Mouse (Mus musculus) effector memory CD4-positive, alpha-beta T cell, adult 5 months (primary cell): ENCODE measurements around the gene Pdxk. TPM values are rescaled to one million over a fixed set of nuclear protein-coding genes. Genes with fewer than 3 reads are reported as not detected.

Source experiments
- polyA plus RNA-seq: library from polyadenylated mRNA; unstranded; fragments of 100-300 nt; shearing (Covaris generic); gene quantifications from one replicate; pipeline ENCODE4 v1.2.1, GENCODE M21; 2017

Pdxk gene
- polyA plus RNA-seq: 18.7 TPM

DNA sequence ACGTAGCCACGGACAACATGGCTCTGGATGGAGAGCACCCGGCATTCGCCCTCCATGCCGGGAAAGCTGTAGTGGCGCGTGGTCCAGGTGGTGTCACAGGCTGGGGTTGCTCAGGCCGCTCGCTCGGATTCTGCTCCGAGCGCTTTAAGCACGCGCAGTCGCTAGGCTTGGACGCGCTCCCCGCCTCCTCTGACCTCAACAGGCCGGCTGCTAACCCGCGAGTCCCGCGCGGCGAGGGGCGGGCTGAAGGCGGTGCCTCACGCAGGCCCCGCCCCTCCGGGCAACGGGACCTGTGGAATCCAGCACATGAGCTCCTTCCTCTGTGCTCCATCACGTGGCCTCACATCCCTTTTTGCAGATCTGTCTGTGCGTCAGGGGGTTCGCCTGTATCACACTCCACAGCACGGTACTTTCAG, at the start of gene Pdxk:
Gene Pdxk, minus strand, starts transcription at position 184 of the 416 bp plus-strand sequence.

DNA sequence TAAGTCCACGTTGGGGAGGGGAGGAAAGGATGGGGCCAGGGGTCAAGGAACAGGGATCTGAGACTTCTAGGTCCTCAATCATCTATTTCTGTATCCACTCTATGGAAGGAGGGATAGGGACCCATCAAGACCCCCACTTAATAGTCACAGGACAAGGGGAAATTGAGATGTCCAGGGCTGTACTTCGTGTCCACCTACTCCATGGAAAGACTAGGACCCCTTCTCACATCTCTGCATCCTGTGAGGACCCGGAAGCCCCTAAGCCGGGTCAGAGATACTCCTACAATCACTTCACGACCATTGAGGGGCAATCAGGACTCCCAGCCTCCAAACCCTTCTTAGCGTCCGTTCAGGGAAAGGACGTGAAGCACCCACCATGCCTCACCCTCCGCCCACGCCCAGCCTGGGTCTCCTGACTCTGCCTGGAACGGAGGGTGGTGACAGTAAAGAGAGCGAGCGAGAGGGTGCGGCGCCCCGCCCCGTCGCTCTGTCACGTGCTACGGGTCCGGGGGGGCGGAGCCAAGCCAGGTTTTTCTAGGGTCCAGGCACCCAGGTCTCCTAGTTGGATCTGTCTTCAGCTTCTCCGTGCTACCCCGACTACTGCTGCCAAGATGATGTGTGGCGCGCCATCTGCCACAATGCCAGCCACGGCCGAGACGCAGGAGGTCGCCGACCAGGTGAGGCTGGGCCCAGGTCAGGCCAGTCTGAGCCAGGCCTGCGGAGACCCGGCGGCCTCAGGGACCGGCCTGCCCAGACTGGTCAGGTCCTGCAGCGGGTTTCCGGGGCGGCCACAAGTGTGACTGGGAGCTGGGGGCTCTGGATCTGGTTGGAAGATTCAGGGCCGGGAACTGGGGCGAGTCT, 39.4 kb downstream of the Pdxk start, which contains the start of gene Cstb:
Gene Cstb, plus strand, starts transcription at position 489 of the 861 bp plus-strand sequence.

DNA sequence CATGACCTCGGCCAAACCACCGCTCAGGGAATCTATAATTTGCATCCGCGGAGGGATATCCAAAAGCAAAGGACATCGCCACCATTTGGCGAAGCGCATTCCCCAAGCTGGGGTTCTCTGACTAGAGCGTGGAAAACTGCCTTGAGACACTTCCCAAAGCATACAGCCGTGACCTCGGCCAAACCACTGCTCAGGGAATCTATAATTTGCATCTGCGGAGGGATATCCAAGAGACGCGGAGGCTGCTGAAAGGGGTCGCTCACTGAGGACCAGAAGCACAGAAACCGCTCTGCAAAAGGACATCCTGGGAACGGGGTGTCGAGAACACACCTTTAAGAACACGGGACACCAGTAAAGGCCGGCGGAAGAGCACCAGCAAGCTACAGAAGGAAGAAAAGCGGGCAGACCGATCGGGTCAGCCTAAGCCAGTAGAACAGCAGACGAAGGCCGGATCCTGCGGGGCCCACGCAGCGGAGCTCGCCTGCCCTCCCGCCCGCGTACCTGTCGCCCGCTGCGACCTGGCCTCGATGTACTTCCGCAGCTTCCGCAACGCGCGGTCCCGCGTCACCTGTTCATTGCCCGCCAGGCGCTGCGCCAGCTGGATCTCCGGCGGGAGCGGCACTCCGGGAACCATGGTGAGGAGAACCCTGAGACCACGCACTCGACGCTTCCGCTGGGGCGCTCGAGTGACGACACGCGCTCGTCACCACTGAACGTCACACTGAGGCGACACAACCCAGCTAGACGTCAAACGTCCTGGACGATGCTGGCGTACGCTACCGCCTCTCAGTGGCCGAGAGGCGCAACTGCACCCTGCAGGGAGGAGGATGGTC, 52.2 kb downstream of the Pdxk start, which contains the start of gene Rrp1:
Gene Rrp1, minus strand, starts transcription at position 725 of the 833 bp plus-strand sequence.

Other genes with a start within 250 kb of the Pdxk start
- gene Trappc10, start 220.3 kb downstream of the Pdxk start, polyA plus RNA-seq: 47.4 TPM
- gene Agpat3, start 112.5 kb downstream of the Pdxk start, polyA plus RNA-seq: 145 TPM
- gene Rrp1, start 51.9 kb downstream of the Pdxk start, polyA plus RNA-seq: 344 TPM
- 153 TPM for gene Cstb, start 39.3 kb downstream of the Pdxk start, polyA plus RNA-seq
- gene Olfr1358, start 52.5 kb upstream of the Pdxk start, polyA plus RNA-seq: not detected
- gene Ilvbl, start 109.4 kb upstream of the Pdxk start, polyA plus RNA-seq: 44.2 TPM
- not detected for gene Syde1, start 127.0 kb upstream of the Pdxk start, polyA plus RNA-seq
- gene Olfr1357, start 153.1 kb upstream of the Pdxk start, polyA plus RNA-seq: not detected